Mouse (Mus musculus): ENCODE data around the gene Kctd18.

Gene Kctd18

GRCm38 (mm10) chr1:57953586-57954375 lies 65.0 kb downstream of the Kctd18 start:
- Histone ChIP-seq H3K27me3 (ENCODE audit: control insufficient read depth, insufficient read depth, low read length, poor library complexity, severe bottlenecking) (no peaks in the 10 kb centered on the region), H3K36me3 (ENCODE audit: control insufficient read depth, insufficient read depth, low read length, poor library complexity, severe bottlenecking) (peaks cover 1% of the 10 kb centered on the region; the same call in 1 of the 2 replicates)
- DNase-seq (ENCODE audit: low read depth, low spot score), result no peak

GRCm38 (mm10) chr1:57952509-57952908 lies 66.2 kb downstream of the Kctd18 start:
- no peak for DNase-seq (ENCODE audit: low read depth, low spot score)
- Histone ChIP-seq H3K27me3 (ENCODE audit: control insufficient read depth, insufficient read depth, low read length, poor library complexity, severe bottlenecking) (no peaks in the 10 kb centered on the region), H3K36me3 (ENCODE audit: control insufficient read depth, insufficient read depth, low read length, poor library complexity, severe bottlenecking) (peaks cover 1% of the 10 kb centered on the region; the same call in 1 of the 2 replicates)

GRCm38 (mm10) chr1:57949716-57950115 lies 69.0 kb downstream of the Kctd18 start:
- H3K36me3 ChIP-seq (ENCODE audit: control insufficient read depth, insufficient read depth, low read length, poor library complexity, severe bottlenecking), result peaks cover 1% of the 10 kb centered on the region; the same call in 1 of the 2 replicates
- DNase-seq (ENCODE audit: low read depth, low spot score), result no peak
- no peaks in the 10 kb centered on the region for H3K27me3 ChIP-seq (ENCODE audit: control insufficient read depth, insufficient read depth, low read length, poor library complexity, severe bottlenecking)

GRCm38 (mm10) chr1:57949195-57949594 lies 69.6 kb downstream of the Kctd18 start:
- DNase-seq (ENCODE audit: low read depth, low spot score), result no peak
- peaks cover 1% of the 10 kb centered on the region; the same call in 1 of the 2 replicates for H3K36me3 ChIP-seq (ENCODE audit: control insufficient read depth, insufficient read depth, low read length, poor library complexity, severe bottlenecking)
- H3K27me3 ChIP-seq (ENCODE audit: control insufficient read depth, insufficient read depth, low read length, poor library complexity, severe bottlenecking), result no peaks in the 10 kb centered on the region

- H3K36me3 ChIP-seq (ENCODE audit: control insufficient read depth, insufficient read depth, low read length, poor library complexity, severe bottlenecking), result no peaks in the 10 kb centered on the region
- DNase-seq (ENCODE audit: low read depth, low spot score), result no peak
- no peaks in the 10 kb centered on the region for H3K27me3 ChIP-seq (ENCODE audit: control insufficient read depth, insufficient read depth, low read length, poor library complexity, severe bottlenecking)
These were observed 71.0 kb downstream of the Kctd18 start for GRCm38 (mm10) chr1:57947552-57948347.

- H3K27me3 ChIP-seq (ENCODE audit: control insufficient read depth, insufficient read depth, low read length, poor library complexity, severe bottlenecking), result no peaks in the 10 kb centered on the region
- no peaks in the 10 kb centered on the region for H3K36me3 ChIP-seq (ENCODE audit: control insufficient read depth, insufficient read depth, low read length, poor library complexity, severe bottlenecking)
- DNase-seq (ENCODE audit: low read depth, low spot score), result no peak
These were observed 76.5 kb downstream of the Kctd18 start for GRCm38 (mm10) chr1:57942215-57942614.

- Histone ChIP-seq H3K36me3 (ENCODE audit: control insufficient read depth, insufficient read depth, low read length, poor library complexity, severe bottlenecking) (no peaks in the 10 kb centered on the region), H3K27me3 (ENCODE audit: control insufficient read depth, insufficient read depth, low read length, poor library complexity, severe bottlenecking) (no peaks in the 10 kb centered on the region)
- no peak for DNase-seq (ENCODE audit: low read depth, low spot score)
These were observed 77.0 kb downstream of the Kctd18 start for GRCm38 (mm10) chr1:57941734-57942133.

GRCm38 (mm10) chr1:57941095-57941494 lies 77.7 kb downstream of the Kctd18 start:
- DNase-seq (ENCODE audit: low read depth, low spot score), result no peak
- Histone ChIP-seq H3K36me3 (ENCODE audit: control insufficient read depth, insufficient read depth, low read length, poor library complexity, severe bottlenecking) (no peaks in the 10 kb centered on the region), H3K27me3 (ENCODE audit: control insufficient read depth, insufficient read depth, low read length, poor library complexity, severe bottlenecking) (no peaks in the 10 kb centered on the region; the same call in 1 of the 2 replicates)

- DNase-seq (ENCODE audit: low read depth, low spot score), result no peak
- Histone ChIP-seq H3K27me3 (ENCODE audit: control insufficient read depth, insufficient read depth, low read length, poor library complexity, severe bottlenecking) (no peaks in the 10 kb centered on the region; the same call in 1 of the 2 replicates), H3K36me3 (ENCODE audit: control insufficient read depth, insufficient read depth, low read length, poor library complexity, severe bottlenecking) (no peaks in the 10 kb centered on the region)
These were observed 78.1 kb downstream of the Kctd18 start for GRCm38 (mm10) chr1:57940691-57941090.

GRCm38 (mm10) chr1:57934287-57934686 lies 84.5 kb downstream of the Kctd18 start:
- no peak for DNase-seq (ENCODE audit: low read depth, low spot score)
- Histone ChIP-seq H3K27me3 (ENCODE audit: control insufficient read depth, insufficient read depth, low read length, poor library complexity, severe bottlenecking) (no peaks in the 10 kb centered on the region; the same call in 1 of the 2 replicates), H3K36me3 (ENCODE audit: control insufficient read depth, insufficient read depth, low read length, poor library complexity, severe bottlenecking) (no peaks in the 10 kb centered on the region)

GRCm38 (mm10) chr1:57918567-57918966 lies 100.2 kb downstream of the Kctd18 start:
- H3K36me3 ChIP-seq (ENCODE audit: control insufficient read depth, insufficient read depth, low read length, poor library complexity, severe bottlenecking), result no peaks in the 10 kb centered on the region
- DNase-seq (ENCODE audit: low read depth, low spot score), result no peak
- H3K27me3 ChIP-seq (ENCODE audit: control insufficient read depth, insufficient read depth, low read length, poor library complexity, severe bottlenecking), result no peaks in the 10 kb centered on the region

- Histone ChIP-seq H3K27me3 (ENCODE audit: control insufficient read depth, insufficient read depth, low read length, poor library complexity, severe bottlenecking) (no peaks in the 10 kb centered on the region), H3K36me3 (ENCODE audit: control insufficient read depth, insufficient read depth, low read length, poor library complexity, severe bottlenecking) (no peaks in the 10 kb centered on the region)
- DNase-seq (ENCODE audit: low read depth, low spot score), result no peak
These were observed 101.4 kb downstream of the Kctd18 start for GRCm38 (mm10) chr1:57917342-57917741.

- Histone ChIP-seq H3K27me3 (ENCODE audit: control insufficient read depth, insufficient read depth, low read length, poor library complexity, severe bottlenecking) (no peaks in the 10 kb centered on the region), H3K36me3 (ENCODE audit: control insufficient read depth, insufficient read depth, low read length, poor library complexity, severe bottlenecking) (no peaks in the 10 kb centered on the region)
- no peak for DNase-seq (ENCODE audit: low read depth, low spot score)
These were observed 107.2 kb downstream of the Kctd18 start for GRCm38 (mm10) chr1:57911561-57911960.

- Histone ChIP-seq H3K27me3 (ENCODE audit: control insufficient read depth, insufficient read depth, low read length, poor library complexity, severe bottlenecking) (no peaks in the 10 kb centered on the region), H3K36me3 (ENCODE audit: control insufficient read depth, insufficient read depth, low read length, poor library complexity, severe bottlenecking) (no peaks in the 10 kb centered on the region)
- no peak for DNase-seq (ENCODE audit: low read depth, low spot score)
These were observed 112.4 kb downstream of the Kctd18 start for GRCm38 (mm10) chr1:57906312-57906711.

GRCm38 (mm10) chr1:57905912-57906311 lies 112.8 kb downstream of the Kctd18 start:
- H3K27me3 ChIP-seq (ENCODE audit: control insufficient read depth, insufficient read depth, low read length, poor library complexity, severe bottlenecking), result no peaks in the 10 kb centered on the region
- H3K36me3 ChIP-seq (ENCODE audit: control insufficient read depth, insufficient read depth, low read length, poor library complexity, severe bottlenecking), result no peaks in the 10 kb centered on the region
- no peak for DNase-seq (ENCODE audit: low read depth, low spot score)

All from splenic B cell, adult 2 months (primary cell).